Mouse (Mus musculus) embryonic facial prominence, embryonic 15.5 days (tissue): ENCODE results near the gene Jmjd6. TPM values are rescaled to one million over a fixed set of nuclear protein-coding genes. Genes with fewer than 3 reads are reported as not detected.

Experiments used
- ATAC-seq: fragments of 200-750 bp; cut with Nextera tagmentation; 2 replicates; pipeline ENCODE4 v1.8.0; 2017; ENCODE audit warnings: low read depth, moderate TSS enrichment; ENCODE audit not compliant: insufficient number of reproducible peaks, low FRiP score, low TSS enrichment
- H3K27ac ChIP-seq: fragments of 300-500 bp; sonication (generic); replicated peaks from 2 replicates; pipeline ENCODE4 v1.5.1; 2015; ENCODE audit warnings: mild to moderate bottlenecking, inconsistent platforms
- H3K27me3 ChIP-seq: fragments of 300-500 bp; sonication (generic); 2 replicates; pipeline ENCODE4 v1.6.1; 2015; ENCODE audit warnings: inconsistent platforms
- H3K36me3 ChIP-seq: fragments of 300-500 bp; sonication (generic); 2 replicates; pipeline ENCODE4 v1.6.1; 2015; ENCODE audit warnings: mild to moderate bottlenecking, inconsistent platforms
- H3K4me1 ChIP-seq: fragments of 300-500 bp; sonication (generic); 2 replicates; pipeline ENCODE4 v1.6.1; 2015; ENCODE audit warnings: inconsistent platforms
- H3K4me2 ChIP-seq: fragments of 300-500 bp; sonication (generic); replicated peaks from 2 replicates; pipeline ENCODE4 v1.6.1; 2015; ENCODE audit warnings: mild to moderate bottlenecking, inconsistent platforms
- H3K4me3 ChIP-seq: fragments of 300-500 bp; sonication (generic); replicated peaks from 2 replicates; pipeline ENCODE4 v1.5.1; 2015; ENCODE audit warnings: mild to moderate bottlenecking, inconsistent platforms
- H3K9ac ChIP-seq: fragments of 300-500 bp; sonication (generic); 2 replicates; pipeline ENCODE4 v1.6.1; 2015; ENCODE audit warnings: inconsistent platforms
- H3K9me3 ChIP-seq: fragments of 300-500 bp; sonication (generic); replicated peaks from 2 replicates; pipeline ENCODE4 v1.6.1; 2016; ENCODE audit warnings: inconsistent platforms
- WGBS: fragments of 180-500 bp; shearing (Covaris S2); methylation state at CpG from one replicate; pipeline ENCODE4 v1.1.7; 2015; 5-methylcytosine and 5-hydroxymethylcytosine counted together
- polyA plus RNA-seq: library from polyadenylated mRNA; unstranded; fragments of >200 nt; fragmentation: Nextera tagmentation; extraction: Ambion mirVana; gene quantifications from 2 replicates; pipeline ENCODE4 v1.2.1, GENCODE M21; 2015

The Jmjd6 gene
- polyA plus RNA-seq: 74.1 and 79.1 TPM in 2 replicates

- Histone ChIP-seq H3K36me3 (peaks cover 37% of the 10 kb centered on the region), H3K27ac (peak within 1 kb of the TSS; percentile 97), H3K27me3 (no peaks in the 10 kb centered on the region), H3K9ac (peak within 1 kb of the TSS; percentile 71), H3K9me3 (no peaks in the 10 kb centered on the region), H3K4me1 (peaks cover 46% of the 10 kb centered on the region), H3K4me2 (peak within 1 kb of the TSS; percentile 71), H3K4me3 (peak within 1 kb of the TSS; percentile 73)
- under 1% methylated on average over 72 of the region's 72 CpGs for WGBS
- peak; percentile 97 for ATAC-seq
Measured at GRCm38 (mm10) chr11:116843261-116844233, at the start of gene Jmjd6, which contains the start of gene Mettl23. Gene Jmjd6, minus strand, starts transcription at chr11:116843449. Gene Mettl23, plus strand, starts transcription at chr11:116843278.

- Histone ChIP-seq H3K4me2 (no peak overlapping the region), H3K9me3 (no peaks in the 10 kb centered on the region), H3K27me3 (peaks cover 7% of the 10 kb centered on the region; the same call in 1 of the 2 replicates), H3K27ac (no peak overlapping the region), H3K9ac (no peak overlapping the region), H3K4me1 (peaks cover 9% of the 10 kb centered on the region), H3K36me3 (no peaks in the 10 kb centered on the region), H3K4me3 (no peak overlapping the region)
- WGBS: 52% methylated on average over 5 of the region's 5 CpGs
- no peak for ATAC-seq
Measured at GRCm38 (mm10) chr11:116887136-116887535, 43.9 kb upstream of the Jmjd6 start.

- Histone ChIP-seq H3K4me3 (peak overlapping the region; percentile 37), H3K4me2 (peak overlapping the region; percentile 55), H3K36me3 (no peaks in the 10 kb centered on the region), H3K4me1 (peaks cover 9% of the 10 kb centered on the region), H3K9ac (no peak overlapping the region), H3K27ac (0 out of 2 replicates have a peak overlapping the region, but pooled peaks have one; percentile 36), H3K27me3 (peaks cover 7% of the 10 kb centered on the region; the same call in 1 of the 2 replicates), H3K9me3 (no peaks in the 10 kb centered on the region)
- ATAC-seq: peak; percentile 77
- WGBS: 2% methylated on average over 28 of the region's 28 CpGs
Measured at GRCm38 (mm10) chr11:116885275-116886151, 42.3 kb upstream of the Jmjd6 start.

GRCm38 (mm10) chr11:116884061-116884460 is 40.8 kb upstream of the Jmjd6 start:
- H3K4me2 ChIP-seq: no peak overlapping the region
- WGBS: 81% methylated on average over 6 of the region's 6 CpGs
- no peaks in the 10 kb centered on the region for H3K36me3 ChIP-seq
- H3K9me3 ChIP-seq: no peaks in the 10 kb centered on the region
- peaks cover 9% of the 10 kb centered on the region for H3K4me1 ChIP-seq
- no peak overlapping the region for H3K9ac ChIP-seq
- peaks cover 7% of the 10 kb centered on the region; the same call in 1 of the 2 replicates for H3K27me3 ChIP-seq
- no peak for ATAC-seq
- H3K27ac ChIP-seq: no peak overlapping the region
- H3K4me3 ChIP-seq: no peak overlapping the region

GRCm38 (mm10) chr11:116882446-116882845 is 39.2 kb upstream of the Jmjd6 start:
- no peak overlapping the region for H3K9ac ChIP-seq
- H3K27ac ChIP-seq: no peak overlapping the region
- WGBS: 86% methylated on average over 10 of the region's 10 CpGs
- no peak overlapping the region for H3K4me2 ChIP-seq
- H3K27me3 ChIP-seq: peaks cover 7% of the 10 kb centered on the region; the same call in 1 of the 2 replicates
- H3K36me3 ChIP-seq: no peaks in the 10 kb centered on the region
- peaks cover 9% of the 10 kb centered on the region for H3K4me1 ChIP-seq
- no peak for ATAC-seq
- no peak overlapping the region for H3K4me3 ChIP-seq
- H3K9me3 ChIP-seq: no peaks in the 10 kb centered on the region

- H3K9ac ChIP-seq: no peak overlapping the region
- peaks cover 7% of the 10 kb centered on the region; the same call in 1 of the 2 replicates for H3K27me3 ChIP-seq
- peaks cover 9% of the 10 kb centered on the region for H3K4me1 ChIP-seq
- no peak overlapping the region for H3K27ac ChIP-seq
- no peak for ATAC-seq
- H3K4me3 ChIP-seq: no peak overlapping the region
- no peaks in the 10 kb centered on the region for H3K9me3 ChIP-seq
- H3K36me3 ChIP-seq: no peaks in the 10 kb centered on the region
- H3K4me2 ChIP-seq: no peak overlapping the region
- WGBS: 39% methylated on average over 5 of the region's 5 CpGs
Measured at GRCm38 (mm10) chr11:116881440-116881839, 38.2 kb upstream of the Jmjd6 start.

- H3K4me1 ChIP-seq: peaks cover 5% of the 10 kb centered on the region
- H3K4me3 ChIP-seq: no peak overlapping the region
- H3K27ac ChIP-seq: no peak overlapping the region
- no peaks in the 10 kb centered on the region for H3K9me3 ChIP-seq
- no peak for ATAC-seq
- peaks cover 7% of the 10 kb centered on the region; the same call in 1 of the 2 replicates for H3K27me3 ChIP-seq
- whole genome bisulfite sequencing: 58% methylated on average over 7 of the region's 7 CpGs
- no peaks in the 10 kb centered on the region; the same call in 1 of the 2 replicates for H3K36me3 ChIP-seq
- H3K4me2 ChIP-seq: no peak overlapping the region
- no peak overlapping the region for H3K9ac ChIP-seq
Measured at GRCm38 (mm10) chr11:116880839-116881238, 37.6 kb upstream of the Jmjd6 start.

GRCm38 (mm10) chr11:116878454-116878853 is 35.2 kb upstream of the Jmjd6 start:
- H3K9ac ChIP-seq: no peak overlapping the region
- H3K27ac ChIP-seq: no peak overlapping the region
- H3K27me3 ChIP-seq: no peaks in the 10 kb centered on the region
- H3K9me3 ChIP-seq: no peaks in the 10 kb centered on the region
- WGBS: 81% methylated on average over 8 of the region's 8 CpGs
- no peak overlapping the region for H3K4me3 ChIP-seq
- ATAC-seq: no peak
- H3K4me1 ChIP-seq: peaks cover 9% of the 10 kb centered on the region
- H3K4me2 ChIP-seq: no peak overlapping the region
- H3K36me3 ChIP-seq: peaks cover 13% of the 10 kb centered on the region

- Histone ChIP-seq H3K4me2 (no peak overlapping the region), H3K4me3 (no peak overlapping the region), H3K27me3 (no peaks in the 10 kb centered on the region), H3K36me3 (peaks cover 38% of the 10 kb centered on the region), H3K4me1 (peaks cover 17% of the 10 kb centered on the region), H3K27ac (peak overlapping the region; percentile 65), H3K9ac (no peak overlapping the region), H3K9me3 (no peaks in the 10 kb centered on the region)
- 44% methylated on average over 20 of the region's 20 CpGs for WGBS
- ATAC-seq: peak; percentile 68
Measured at GRCm38 (mm10) chr11:116873987-116874386, 30.7 kb upstream of the Jmjd6 start.

GRCm38 (mm10) chr11:116871538-116871937 is 28.3 kb upstream of the Jmjd6 start:
- no peak for ATAC-seq
- Histone ChIP-seq H3K9me3 (no peaks in the 10 kb centered on the region), H3K4me2 (no peak overlapping the region), H3K4me3 (no peak overlapping the region), H3K9ac (no peak overlapping the region), H3K27me3 (no peaks in the 10 kb centered on the region), H3K4me1 (peaks cover 17% of the 10 kb centered on the region), H3K27ac (0 out of 2 replicates have a peak overlapping the region, but pooled peaks have one; percentile 22), H3K36me3 (peaks cover 53% of the 10 kb centered on the region)
- WGBS: 64% methylated on average over 9 of the region's 9 CpGs

- no peak overlapping the region for H3K4me2 ChIP-seq
- H3K9ac ChIP-seq: no peak overlapping the region
- no peaks in the 10 kb centered on the region for H3K27me3 ChIP-seq
- no peak overlapping the region for H3K4me3 ChIP-seq
- H3K9me3 ChIP-seq: no peaks in the 10 kb centered on the region
- peak overlapping the region; percentile 70 for H3K27ac ChIP-seq
- H3K36me3 ChIP-seq: peaks cover 71% of the 10 kb centered on the region
- H3K4me1 ChIP-seq: peaks cover 16% of the 10 kb centered on the region
- ATAC-seq: no peak
- WGBS: 61% methylated on average over 4 of the region's 4 CpGs
Measured at GRCm38 (mm10) chr11:116869641-116870040, 26.4 kb upstream of the Jmjd6 start.
